In the genomic region with DNA sequence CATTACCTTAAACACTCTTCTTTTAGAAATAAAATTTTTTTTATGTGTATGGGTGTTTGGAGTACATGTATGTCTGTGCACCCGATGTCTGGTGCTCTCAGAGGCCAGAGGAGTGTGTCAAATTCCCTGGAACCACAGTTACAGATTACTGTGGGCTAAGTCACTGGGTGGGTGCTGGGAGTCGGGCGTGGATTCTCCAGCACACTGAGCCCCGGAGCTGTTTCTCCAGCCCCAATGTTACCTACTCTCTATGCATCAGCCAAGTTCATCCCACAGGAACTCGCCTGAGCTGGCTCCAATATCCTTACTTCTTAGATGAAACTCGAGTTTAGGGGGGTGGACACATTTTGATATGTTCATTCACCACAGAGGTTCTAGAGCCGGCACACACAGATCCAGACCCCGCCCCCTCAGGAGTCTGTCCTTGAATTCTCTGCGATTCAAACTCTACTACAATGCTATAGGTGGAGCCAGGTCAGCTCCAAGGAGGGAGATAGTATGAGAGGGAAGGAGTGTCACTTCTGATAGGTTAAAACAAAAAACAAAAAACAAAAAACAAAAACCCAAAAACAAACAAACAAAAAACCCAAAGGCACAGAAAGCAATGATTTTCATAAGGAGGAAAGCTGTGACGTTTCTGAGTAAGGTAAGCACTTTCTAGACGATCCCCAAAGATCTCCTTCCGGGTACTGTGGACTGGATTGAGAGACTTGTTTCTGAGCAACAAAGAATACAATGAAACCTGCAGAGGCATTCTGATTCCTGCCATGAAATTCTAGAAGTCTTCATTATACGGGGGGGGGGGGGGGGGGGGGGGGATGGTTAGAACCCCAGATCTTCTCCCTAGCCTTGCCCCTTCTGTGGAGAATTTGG, we compare ENCODE assay signal across 10 mouse cellular contexts. TPM values are rescaled to one million over a fixed set of nuclear protein-coding genes. Genes with fewer than 3 reads are reported as not detected.
DNase-seq lines count a peak whose midpoint lies in the region; ATAC-seq and TF ChIP-seq lines count a peak whose summit lies in the region.
"Had no signal": no experiment of that assay in that cellular context is flagged by ENCODE, and none has a peak within 500 bp of the region (broad histone marks: within the 10 kb centered on the region; RNA-seq: fewer than 3 reads in every experiment).

No protein-coding gene starts in this region.

- H3K9me3 ChIP-seq in liver, embryonic 11.5 days (ENCODE audit: control insufficient read depth, low read length): no peaks in the 10 kb centered on the region

- 43% methylated on average over 13 of the region's 13 CpGs for WGBS in lung, adult 2 months
- WGBS in liver, embryonic 11.5 days: 44% methylated on average over 12 of the region's 13 CpGs

- no peak for TF ChIP-seq POLR2A in lung, adult 2 months (IDR thresholded peaks at IDR 0.05; ENCODE audit: borderline replicate concordance, extremely low read depth, low read depth, low read length)

- H3K27me3 ChIP-seq in liver, embryonic 11.5 days (replicated peaks; ENCODE audit: control insufficient read depth, insufficient read depth, low read length): no peaks in the 10 kb centered on the region

- H3K9ac ChIP-seq in liver, embryonic 11.5 days (ENCODE audit: low read depth, low read length): no peak overlapping the region

- H3K4me1 ChIP-seq in lung, adult 2 months (ENCODE audit: control insufficient read depth, insufficient read depth, low read length): 0 out of 2 replicates have a peak, but pooled peaks cover 2% of the 10 kb centered on the region
- H3K4me1 ChIP-seq in liver, embryonic 11.5 days (replicated peaks; ENCODE audit: control insufficient read depth, insufficient read depth, low read length): peaks cover 10% of the 10 kb centered on the region; the same call in 1 of the 2 replicates

- no peak overlapping the region for H3K27ac ChIP-seq in liver, embryonic 11.5 days (ENCODE audit: low read depth, low read length)

- H3K36me3 ChIP-seq in liver, embryonic 11.5 days (ENCODE audit: control insufficient read depth, insufficient read depth, low read length): no peaks in the 10 kb centered on the region

- TF ChIP-seq CTCF in lung, adult 2 months (IDR thresholded peaks at IDR 0.05; ENCODE audit: insufficient read depth, low read length): no peak

- peak overlapping the region; percentile 50 for H3K4me2 ChIP-seq in liver, embryonic 11.5 days

- peak; percentile 75 for ATAC-seq in liver, embryonic 11.5 days (replicated peaks; ENCODE audit: low FRiP score)

- no peak overlapping the region for H3K4me3 ChIP-seq in lung, adult 2 months (replicated peaks; ENCODE audit: extremely low read depth, low read depth, low read length)
- H3K4me3 ChIP-seq in liver, embryonic 11.5 days (ENCODE audit: low read depth, low read length): no peak overlapping the region

- peak; percentile 39 for DNase-seq in embryo, embryonic 10.5 days (ENCODE audit: low spot score)
- DNase-seq in embryo, embryonic 10 days (ENCODE audit: low spot score): no peak
- DNase-seq in lung, postnatal 36 days: peak; percentile 22
- no peak for DNase-seq in lung, adult 2 months
- no peak for DNase-seq in liver, embryonic 11.5 days (ENCODE audit: low spot score)
- no peak for DNase-seq in spleen, postnatal 36 days (ENCODE audit: low spot score in 2 of 2)
- DNase-seq in layer of hippocampus, adult 8-10 months (ENCODE audit: low spot score in 2 of 2): no peak
- no peak for DNase-seq in right cerebral cortex, postnatal 14 days
- DNase-seq: lung, postnatal 14 days; thymus, adult 2 months had no signal

RNA-seq across cellular contexts. Expression of gene Frs2, which starts 25.5 kb away (rescaled TPM):
- 9.8 and 14.9 TPM in 2 replicates for polyA plus RNA-seq in lung, adult 2 months (2012; rRNA removed)
- 21.3 and 23.5 TPM in 2 replicates for polyA plus RNA-seq in liver, embryonic 11.5 days (2014; fragmentation: Nextera tagmentation; extraction: Ambion mirVana)
- total RNA-seq in layer of hippocampus, adult 8-10 months (2022): 10 to 100 TPM; 35.8 to 44.1 (median 40.8) TPM

RNA-seq across cellular contexts. Expression of gene Yeats4, which starts 50.5 kb away (rescaled TPM):
- 19.8 and 21.3 TPM in 2 replicates for polyA plus RNA-seq in lung, adult 2 months (2012; rRNA removed)
- polyA plus RNA-seq in liver, embryonic 11.5 days (2014; fragmentation: Nextera tagmentation; extraction: Ambion mirVana): 83.2 and 85.4 TPM in 2 replicates
- total RNA-seq in layer of hippocampus, adult 8-10 months (2022): 10 to 100 TPM; 39.1 to 45.2 (median 40.7) TPM

Comparison
In these comparisons a context has a peak if more than half of its experiments do, and no peak if none do; other contexts are left out.
1. DNase-seq: peak in embryo, embryonic 10.5 days (single experiment) and lung, postnatal 36 days (single experiment); none in embryo, embryonic 10 days (single experiment), lung, adult 2 months (single experiment), liver, embryonic 11.5 days (single experiment), spleen, postnatal 36 days (0 of 2), layer of hippocampus, adult 8-10 months (0 of 2) and right cerebral cortex, postnatal 14 days (single experiment).